Mouse (Mus musculus) thymus, adult 2 months (tissue): ENCODE data around the gene Rbm43.
"Not testable (repeated sequence)": the region's sequence is repeated elsewhere in the genome, so short reads cannot be mapped to it uniquely, and the experiment has no call there.

ENCODE experiments used
- CTCF ChIP-seq: fragments of 200-500 bp; IDR thresholded peaks from 2 replicates; pipeline ENCODE4 v1.5.1; 2012; ENCODE audit warnings: mild to moderate bottlenecking, control low read depth, low read length, moderate library complexity, borderline replicate concordance; ENCODE audit not compliant: control insufficient read depth, poor library complexity, insufficient read depth; ENCODE audit errors: extremely low read depth
- POLR2A ChIP-seq: fragments of 200-500 bp; IDR thresholded peaks from 2 replicates; pipeline ENCODE4 v1.6.1; 2012; ENCODE audit warnings: mild to moderate bottlenecking, low read length, control low read depth, moderate library complexity; ENCODE audit not compliant: control insufficient read depth, poor library complexity, insufficient read depth; ENCODE audit errors: extremely low read depth

DNA sequence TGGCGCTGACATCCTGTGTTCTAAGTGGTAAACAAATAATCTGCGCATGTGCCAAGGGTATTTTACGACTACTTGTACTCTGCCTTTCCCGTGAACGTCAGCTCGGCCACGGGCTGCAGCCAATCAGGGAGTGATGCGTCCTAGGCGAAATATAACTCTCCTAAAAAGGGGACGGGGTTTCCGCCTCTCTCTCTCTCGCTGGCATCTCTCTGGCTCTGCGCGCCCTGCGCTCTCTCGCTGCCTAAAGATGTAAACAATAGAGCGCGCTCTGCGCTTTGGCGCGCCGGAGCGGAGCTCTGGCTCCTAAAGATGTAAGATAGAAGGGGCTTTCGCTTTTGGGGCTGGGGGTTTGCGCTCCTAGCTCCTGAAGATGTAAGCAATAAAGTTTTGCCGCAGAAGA lies 44.8 kb downstream of the Rbm43 start:
- TF ChIP-seq POLR2A, CTCF: not testable (repeated sequence)
